Mouse (Mus musculus): Measurements from ENCODE around the gene Trpc7.

- no peak for TF ChIP-seq CTCF (IDR thresholded peaks at IDR 0.05; ENCODE audit: control insufficient read depth, insufficient read depth, low read length)
- TF ChIP-seq POLR2A (IDR thresholded peaks at IDR 0.05; ENCODE audit: borderline replicate concordance, control insufficient read depth, low read depth, low read length), result no peak
Observed at GRCm38 (mm10) chr13:56751774-56752173, 144.0 kb downstream of the Trpc7 start.

Data from bone marrow, adult 2 months (tissue).